Mouse (Mus musculus): ENCODE results near the gene Olfr981.
"Not testable (repeated sequence)": the region's sequence is repeated elsewhere in the genome, so short reads cannot be mapped to it uniquely, and the experiment has no call there.

Gene Olfr981

GRCm38 (mm10) chr9:40021164-40021563 is at the start of gene Olfr981:
Gene Olfr981 (plus strand): TSS chr9:40021464.
- no peak for DNase-seq (ENCODE audit: low read depth, low spot score)

- not testable (repeated sequence) for DNase-seq (ENCODE audit: low read depth, low spot score)
These were observed 44.6 kb upstream of the Olfr981 start for GRCm38 (mm10) chr9:39976581-39977145.

- DNase-seq (ENCODE audit: low read depth, low spot score): no peak
These were observed 29.5 kb upstream of the Olfr981 start, which contains the start of gene Olfr978 for GRCm38 (mm10) chr9:39991813-39992212. Gene Olfr978 (plus strand): TSS chr9:39992113.

- no peak for DNase-seq (ENCODE audit: low read depth, low spot score)
These were observed 17.9 kb upstream of the Olfr981 start, which contains the start of gene Olfr979 for GRCm38 (mm10) chr9:40003365-40003764. Gene Olfr979 (minus strand): TSS chr9:40003465.

GRCm38 (mm10) chr9:40009482-40009881 is 11.8 kb upstream of the Olfr981 start, which contains the start of gene Olfr980:
Gene Olfr980 (minus strand): TSS chr9:40009582.
- no peak for DNase-seq (ENCODE audit: low read depth, low spot score)

GRCm38 (mm10) chr9:40050138-40050537 is 28.9 kb downstream of the Olfr981 start:
- no peak for DNase-seq (ENCODE audit: low read depth, low spot score)

GRCm38 (mm10) chr9:40073529-40073928 is 52.3 kb downstream of the Olfr981 start, which contains the start of gene Olfr982:
Gene Olfr982 (plus strand): TSS chr9:40073829.
- no peak for DNase-seq (ENCODE audit: low read depth, low spot score)
